Mouse (Mus musculus): ENCODE data around the gene Klhl9. TPM values are rescaled to one million over a fixed set of nuclear protein-coding genes. Genes with fewer than 3 reads are reported as not detected.

The Klhl9 gene
- polyA plus RNA-seq, 1 experiment from 2014 or later, result 70.7 TPM

DNA sequence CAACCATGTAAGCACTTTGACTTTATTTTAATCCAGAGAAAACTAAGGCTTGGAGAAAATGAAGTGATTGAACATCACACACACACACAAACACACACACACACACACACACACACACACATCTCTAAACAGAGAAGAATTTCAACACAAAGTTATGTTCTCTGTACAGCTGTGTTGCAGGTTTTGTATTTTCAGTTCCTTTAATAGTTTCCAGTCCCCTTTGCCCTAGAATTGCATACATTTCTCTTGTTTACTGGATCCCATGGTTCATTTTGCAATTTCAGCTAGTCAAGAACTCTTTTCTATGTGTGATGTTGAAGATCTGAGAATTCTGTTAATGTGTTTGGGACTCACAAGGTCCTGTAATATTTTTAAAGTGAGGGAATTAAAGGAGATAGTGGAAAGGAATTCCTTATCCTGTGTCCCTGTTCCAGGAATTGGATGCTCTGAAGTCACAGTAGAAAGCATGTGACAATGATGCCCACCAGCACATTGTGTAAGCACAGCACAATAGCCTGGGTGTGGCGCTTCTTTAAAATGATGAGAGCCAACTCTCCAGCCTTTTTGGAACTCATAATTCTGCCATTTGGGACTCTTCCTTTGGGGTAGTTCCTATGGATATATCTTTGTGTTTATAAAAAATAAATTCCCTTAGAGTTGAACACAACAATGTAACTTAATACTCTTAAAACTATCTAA, 15.0 kb downstream of the Klhl9 start:
- H3K4me1 ChIP-seq, result no peaks in the 10 kb centered on the region
- no peak for ATAC-seq (ENCODE audit: extremely low read depth, insufficient number of reproducible peaks, low FRiP score, low TSS enrichment)
- peaks cover 8% of the 10 kb centered on the region; the same call in 1 of the 2 replicates for H3K36me3 ChIP-seq
- 87% methylated on average over 1 of the region's 1 CpGs for WGBS
- H3K27me3 ChIP-seq (replicated peaks), result no peaks in the 10 kb centered on the region
- H3K4me3 ChIP-seq, result no peak overlapping the region
- no peaks in the 10 kb centered on the region for H3K9me3 ChIP-seq
- no peak overlapping the region for H3K4me2 ChIP-seq
- H3K9ac ChIP-seq, result no peak overlapping the region
- no peak overlapping the region for H3K27ac ChIP-seq (replicated peaks)

DNA sequence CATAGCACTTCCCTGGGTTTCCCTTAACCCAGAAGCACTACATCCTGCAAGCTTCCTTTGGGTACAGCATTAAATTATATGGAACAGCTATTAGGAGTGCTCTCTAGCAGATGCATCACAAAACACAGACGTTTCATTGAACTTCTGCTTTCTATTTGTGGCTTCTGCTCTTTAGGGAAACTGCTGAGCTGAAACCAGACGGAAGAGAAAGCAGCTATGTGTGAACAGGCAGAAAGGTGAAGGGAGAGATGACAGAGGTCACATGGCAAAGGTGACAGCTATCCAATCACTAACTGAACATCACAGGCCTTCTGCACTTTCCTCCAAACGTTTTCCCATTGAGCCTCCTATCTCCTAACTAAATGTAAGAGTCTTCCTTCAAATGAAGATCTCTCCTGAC, 16.3 kb downstream of the Klhl9 start:
- H3K27me3 ChIP-seq (replicated peaks), result no peaks in the 10 kb centered on the region
- H3K36me3 ChIP-seq, result peaks cover 5% of the 10 kb centered on the region; the same call in 1 of the 2 replicates
- 31% methylated on average over 3 of the region's 3 CpGs for WGBS
- no peak for ATAC-seq (ENCODE audit: extremely low read depth, insufficient number of reproducible peaks, low FRiP score, low TSS enrichment)
- H3K4me3 ChIP-seq, result no peak overlapping the region
- H3K4me2 ChIP-seq, result no peak overlapping the region
- H3K9me3 ChIP-seq, result no peaks in the 10 kb centered on the region
- H3K9ac ChIP-seq, result no peak overlapping the region
- no peak overlapping the region for H3K27ac ChIP-seq (replicated peaks)
- no peaks in the 10 kb centered on the region for H3K4me1 ChIP-seq

DNA sequence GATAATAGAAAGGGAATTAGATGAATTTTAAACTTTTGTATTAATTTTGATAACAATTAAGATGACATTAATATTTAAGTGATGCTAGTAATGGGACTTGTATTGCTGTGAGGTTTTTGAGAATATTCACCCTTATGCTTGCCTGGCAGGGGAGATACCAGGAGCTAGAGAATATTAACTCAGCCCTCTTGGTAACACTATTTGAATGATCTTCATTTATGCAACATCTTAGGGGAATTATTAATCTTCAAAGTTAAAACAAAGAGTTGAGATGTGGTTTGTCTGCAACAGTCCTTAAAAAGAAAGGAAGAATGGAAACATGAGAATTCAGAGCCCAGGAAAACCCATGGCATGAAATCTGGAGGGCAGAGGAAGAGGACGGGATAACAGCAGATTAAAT, 23.0 kb downstream of the Klhl9 start:
- H3K9me3 ChIP-seq, result no peaks in the 10 kb centered on the region
- 79% methylated on average over 1 of the region's 1 CpGs for WGBS
- H3K4me1 ChIP-seq, result no peaks in the 10 kb centered on the region
- H3K4me2 ChIP-seq, result no peak overlapping the region
- no peak overlapping the region for H3K27ac ChIP-seq (replicated peaks)
- no peak for ATAC-seq (ENCODE audit: extremely low read depth, insufficient number of reproducible peaks, low FRiP score, low TSS enrichment)
- no peak overlapping the region for H3K4me3 ChIP-seq
- H3K27me3 ChIP-seq (replicated peaks), result 0 out of 2 replicates have a peak, but pooled peaks cover 10% of the 10 kb centered on the region
- H3K9ac ChIP-seq, result no peak overlapping the region
- H3K36me3 ChIP-seq, result no peaks in the 10 kb centered on the region

DNA sequence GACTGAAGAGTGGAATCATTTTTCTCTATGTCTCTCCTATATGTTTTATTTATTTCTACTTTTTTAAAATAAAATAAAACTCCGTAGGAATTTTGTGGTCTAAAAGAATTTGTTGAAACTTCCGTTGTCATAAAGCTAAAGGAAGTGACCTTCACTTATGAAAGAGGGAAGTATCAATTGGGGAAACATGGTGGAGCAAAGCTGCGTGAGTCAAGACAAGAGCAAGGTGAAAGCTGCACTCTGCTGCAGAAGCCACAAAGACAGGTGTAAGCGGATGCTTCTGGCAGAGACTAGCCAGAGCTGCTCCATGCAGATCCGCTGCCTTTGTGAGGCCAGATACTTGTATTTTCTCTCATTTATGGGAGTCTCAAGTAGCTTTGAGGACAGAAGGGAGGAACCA, 23.5 kb downstream of the Klhl9 start:
- Histone ChIP-seq H3K9me3 (no peaks in the 10 kb centered on the region), H3K27ac (replicated peaks) (no peak overlapping the region), H3K4me2 (no peak overlapping the region), H3K27me3 (replicated peaks) (peaks cover 10% of the 10 kb centered on the region; the same call in 1 of the 2 replicates), H3K4me3 (no peak overlapping the region), H3K36me3 (no peaks in the 10 kb centered on the region), H3K9ac (no peak overlapping the region), H3K4me1 (no peaks in the 10 kb centered on the region)
- 72% methylated on average over 5 of the region's 5 CpGs for WGBS
- no peak for ATAC-seq (ENCODE audit: extremely low read depth, insufficient number of reproducible peaks, low FRiP score, low TSS enrichment)

DNA sequence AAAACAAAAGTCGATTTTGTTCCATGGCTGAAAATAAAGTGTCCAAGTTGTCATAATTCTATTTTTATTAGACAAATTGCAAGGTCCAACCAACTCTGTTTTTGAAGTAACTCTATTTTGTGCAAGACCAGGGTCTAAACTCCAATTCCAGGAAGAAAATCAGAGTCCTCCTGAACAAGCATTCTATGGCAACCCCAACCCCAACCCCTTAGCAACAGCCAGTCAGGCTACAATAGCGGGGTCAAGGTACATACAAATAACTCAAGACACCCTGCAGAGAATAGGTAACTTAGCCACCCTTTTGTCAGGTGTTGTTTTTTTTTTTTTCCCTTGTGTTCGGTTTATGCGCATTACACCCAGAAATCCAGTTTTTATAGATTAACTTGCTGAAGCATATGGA, 24.5 kb downstream of the Klhl9 start:
- H3K9ac ChIP-seq, result no peak overlapping the region
- ATAC-seq (ENCODE audit: extremely low read depth, insufficient number of reproducible peaks, low FRiP score, low TSS enrichment), result no peak

DNA sequence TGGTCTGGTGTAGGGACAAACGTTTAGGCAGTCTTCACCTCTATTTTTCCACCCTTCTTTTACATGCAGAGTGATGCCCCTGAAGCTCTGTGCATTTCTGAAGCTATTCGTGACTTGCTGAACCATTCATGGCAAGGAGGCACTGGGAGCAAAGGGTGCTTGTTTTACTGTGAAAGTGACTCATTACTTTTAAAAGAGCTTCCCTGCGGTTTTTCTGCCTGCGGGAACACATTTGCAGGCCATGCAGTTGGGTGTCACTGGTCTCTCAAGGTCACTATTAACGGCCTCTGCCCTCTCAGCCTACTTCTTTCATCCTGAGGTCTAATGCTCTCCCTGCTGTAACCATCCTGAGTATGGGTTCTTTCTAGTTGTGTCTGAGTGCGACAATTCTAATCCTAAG, 25.2 kb downstream of the Klhl9 start:
- 59% methylated on average over 6 of the region's 6 CpGs for WGBS
- Histone ChIP-seq H3K9me3 (no peaks in the 10 kb centered on the region), H3K4me1 (no peaks in the 10 kb centered on the region), H3K9ac (no peak overlapping the region), H3K27ac (replicated peaks) (no peak overlapping the region), H3K4me3 (no peak overlapping the region), H3K27me3 (replicated peaks) (peaks cover 12% of the 10 kb centered on the region; the same call in 1 of the 2 replicates), H3K36me3 (no peaks in the 10 kb centered on the region), H3K4me2 (no peak overlapping the region)
- no peak for ATAC-seq (ENCODE audit: extremely low read depth, insufficient number of reproducible peaks, low FRiP score, low TSS enrichment)

More for the DNA sequence above, 24.5 kb downstream of the Klhl9 start:
- Histone ChIP-seq H3K36me3 (no peaks in the 10 kb centered on the region), H3K9me3 (no peaks in the 10 kb centered on the region), H3K4me3 (no peak overlapping the region), H3K27ac (replicated peaks) (no peak overlapping the region), H3K4me2 (no peak overlapping the region), H3K4me1 (no peaks in the 10 kb centered on the region), H3K27me3 (replicated peaks) (peaks cover 10% of the 10 kb centered on the region; the same call in 1 of the 2 replicates)
- 75% methylated on average over 4 of the region's 4 CpGs for WGBS

DNA sequence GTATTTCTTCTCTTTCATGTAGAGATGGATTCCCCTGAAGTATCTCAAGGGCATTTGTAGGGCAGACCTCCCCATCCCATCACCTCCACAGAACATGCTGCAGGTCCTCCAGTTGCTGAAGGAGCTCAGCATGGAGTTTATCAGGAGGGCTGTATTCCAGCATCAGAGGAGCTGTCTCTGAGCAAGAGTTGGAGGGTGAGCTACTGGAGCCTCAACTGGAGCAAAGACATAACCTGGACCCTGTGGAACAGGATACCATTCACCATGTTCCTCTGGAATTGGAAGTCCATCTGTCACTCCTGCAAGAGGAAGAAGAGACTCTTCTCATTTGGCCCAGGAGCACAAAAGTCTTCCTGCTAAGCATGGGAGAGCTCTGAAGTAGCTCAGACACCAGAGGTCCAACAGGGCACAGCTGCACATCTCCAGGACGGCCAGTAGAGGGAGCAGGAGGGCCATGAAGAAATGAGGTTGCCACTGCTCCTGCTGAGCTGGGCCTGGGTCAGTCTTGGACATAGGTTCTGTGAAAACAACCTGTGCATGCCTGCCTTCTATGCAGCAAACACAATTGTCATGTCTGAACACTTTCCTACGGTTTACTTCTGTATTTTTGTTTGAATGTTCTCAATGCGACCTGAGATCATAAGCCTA, 25.9 kb downstream of the Klhl9 start:
- no peak overlapping the region for H3K27ac ChIP-seq (replicated peaks)
- H3K9ac ChIP-seq, result no peak overlapping the region
- H3K4me1 ChIP-seq, result no peaks in the 10 kb centered on the region
- WGBS, result 20% methylated on average over 3 of the region's 3 CpGs
- H3K27me3 ChIP-seq (replicated peaks), result peaks cover 14% of the 10 kb centered on the region; the same call in 1 of the 2 replicates
- H3K9me3 ChIP-seq, result no peaks in the 10 kb centered on the region
- no peak overlapping the region for H3K4me2 ChIP-seq
- no peak overlapping the region for H3K4me3 ChIP-seq
- ATAC-seq (ENCODE audit: extremely low read depth, insufficient number of reproducible peaks, low FRiP score, low TSS enrichment), result no peak
- H3K36me3 ChIP-seq, result no peaks in the 10 kb centered on the region

DNA sequence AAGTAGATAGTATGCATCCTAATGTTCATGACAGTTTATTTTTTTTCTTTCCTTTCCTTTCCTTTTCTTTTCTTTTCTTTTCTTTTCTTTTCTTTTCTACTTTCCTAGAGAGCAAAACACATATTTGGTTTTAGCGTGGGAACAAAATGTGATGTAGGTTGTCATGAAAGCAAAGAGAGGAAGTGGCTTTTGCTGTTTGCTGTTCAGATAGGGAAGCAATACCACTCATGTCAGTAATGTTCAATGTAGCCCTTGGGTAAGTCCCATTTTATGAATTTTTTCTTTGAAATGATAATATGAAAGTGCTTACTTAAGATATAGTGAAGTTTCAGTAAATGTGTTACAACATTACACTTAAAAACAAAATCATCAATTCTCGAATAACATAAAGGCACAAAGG, 28.9 kb downstream of the Klhl9 start:
- no peaks in the 10 kb centered on the region for H3K4me1 ChIP-seq
- no peak for ATAC-seq (ENCODE audit: extremely low read depth, insufficient number of reproducible peaks, low FRiP score, low TSS enrichment)
- H3K9me3 ChIP-seq, result no peaks in the 10 kb centered on the region
- H3K9ac ChIP-seq, result no peak overlapping the region
- no peak overlapping the region for H3K4me3 ChIP-seq
- H3K36me3 ChIP-seq, result no peaks in the 10 kb centered on the region
- H3K27me3 ChIP-seq (replicated peaks), result peaks cover 14% of the 10 kb centered on the region; the same call in 1 of the 2 replicates
- no peak overlapping the region for H3K4me2 ChIP-seq
- 78% methylated on average over 2 of the region's 2 CpGs for WGBS
- H3K27ac ChIP-seq (replicated peaks), result no peak overlapping the region

DNA sequence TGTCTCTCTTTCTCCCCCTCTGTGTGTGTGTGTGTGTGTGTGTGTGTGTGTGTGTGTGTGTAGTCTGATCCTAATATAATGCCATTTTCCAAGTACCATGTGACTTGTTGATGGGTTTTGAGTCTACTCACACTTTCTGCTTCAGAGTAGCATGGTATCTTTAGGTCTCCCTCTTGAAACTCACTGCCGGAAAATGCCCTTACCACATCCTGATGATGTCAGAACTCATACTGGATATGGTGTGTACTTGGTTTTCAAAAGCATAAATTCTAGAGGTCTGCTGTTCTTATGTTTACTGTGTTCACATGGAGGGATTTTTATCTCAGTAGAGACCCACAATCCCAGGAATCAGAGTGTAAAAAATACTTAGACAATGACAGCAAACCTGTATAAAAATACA, 29.7 kb downstream of the Klhl9 start:
- H3K4me2 ChIP-seq, result no peak overlapping the region
- no peaks in the 10 kb centered on the region for H3K4me1 ChIP-seq
- no peak overlapping the region for H3K9ac ChIP-seq
- 46% methylated on average over 1 of the region's 1 CpGs for WGBS
- H3K27me3 ChIP-seq (replicated peaks), result peaks cover 14% of the 10 kb centered on the region; the same call in 1 of the 2 replicates
- H3K4me3 ChIP-seq, result no peak overlapping the region
- no peaks in the 10 kb centered on the region for H3K9me3 ChIP-seq
- H3K36me3 ChIP-seq, result no peaks in the 10 kb centered on the region
- ATAC-seq (ENCODE audit: extremely low read depth, insufficient number of reproducible peaks, low FRiP score, low TSS enrichment), result no peak
- H3K27ac ChIP-seq (replicated peaks), result no peak overlapping the region

DNA sequence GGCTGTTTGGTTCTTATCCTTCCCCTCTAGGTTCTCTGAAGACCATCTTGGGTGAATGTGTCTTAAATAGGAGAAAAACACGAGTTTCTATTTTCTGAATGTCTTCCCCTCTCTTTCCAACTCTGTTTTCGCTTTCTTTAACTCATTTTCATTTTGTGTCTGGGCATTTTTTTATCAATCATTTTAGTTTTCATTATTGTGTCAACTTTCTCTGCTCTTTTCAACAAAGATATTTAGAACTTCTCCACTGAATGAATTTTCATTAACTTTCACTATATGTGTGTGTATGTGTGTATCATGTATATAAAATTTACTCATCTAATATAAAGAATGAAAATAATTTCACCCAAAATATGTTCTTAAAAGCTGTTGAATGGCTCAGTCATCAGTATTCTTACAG, 31.0 kb downstream of the Klhl9 start, which contains the start of gene Ifnab:
Gene Ifnab (minus strand): TSS at position 101 of the 400 bp plus-strand sequence.
- Histone ChIP-seq H3K4me1 (no peaks in the 10 kb centered on the region), H3K36me3 (no peaks in the 10 kb centered on the region), H3K27me3 (replicated peaks) (peaks cover 14% of the 10 kb centered on the region; the same call in 1 of the 2 replicates), H3K27ac (replicated peaks) (no peak within 1 kb of the TSS), H3K9ac (no peak within 1 kb of the TSS), H3K9me3 (no peaks in the 10 kb centered on the region), H3K4me3 (no peak within 1 kb of the TSS), H3K4me2 (no peak within 1 kb of the TSS)
- no peak for ATAC-seq (ENCODE audit: extremely low read depth, insufficient number of reproducible peaks, low FRiP score, low TSS enrichment)
- WGBS, result 60% methylated on average over 2 of the region's 2 CpGs

DNA sequence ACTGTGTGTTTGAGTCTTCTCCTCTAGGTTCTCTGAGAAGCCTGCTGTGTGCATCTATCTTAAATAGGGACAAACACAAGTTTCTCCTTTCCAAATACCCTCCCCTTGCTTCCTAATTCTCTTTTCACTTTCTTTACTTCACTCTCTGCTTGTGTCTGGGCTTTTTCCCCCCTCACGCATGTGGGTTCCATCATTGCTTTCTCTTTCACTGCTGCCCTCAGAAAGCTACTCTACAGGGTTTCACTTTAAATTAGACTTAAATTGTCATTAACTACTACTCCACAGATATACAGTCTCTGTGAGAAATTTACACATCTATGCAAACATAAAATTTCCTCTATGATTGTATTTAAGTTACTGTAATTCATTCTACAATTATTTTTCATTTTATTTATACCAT, 38.5 kb downstream of the Klhl9 start, which contains the start of gene Ifna2:
Gene Ifna2 (minus strand): TSS at position 101 of the 400 bp plus-strand sequence.
- no peak within 1 kb of the TSS for H3K9ac ChIP-seq
- H3K36me3 ChIP-seq, result no peaks in the 10 kb centered on the region
- no peaks in the 10 kb centered on the region for H3K4me1 ChIP-seq
- no peak within 1 kb of the TSS for H3K4me3 ChIP-seq
- H3K27ac ChIP-seq (replicated peaks), result no peak within 1 kb of the TSS
- H3K27me3 ChIP-seq (replicated peaks), result no peaks in the 10 kb centered on the region
- 73% methylated on average over 1 of the region's 1 CpGs for WGBS
- H3K4me2 ChIP-seq, result no peak within 1 kb of the TSS
- no peaks in the 10 kb centered on the region for H3K9me3 ChIP-seq
- no peak for ATAC-seq (ENCODE audit: extremely low read depth, insufficient number of reproducible peaks, low FRiP score, low TSS enrichment)
